Mouse (Mus musculus): ENCODE results near the gene Luc7l3. TPM values are rescaled to one million over a fixed set of nuclear protein-coding genes. Genes with fewer than 3 reads are reported as not detected.

Gene Luc7l3
- polyA plus RNA-seq, 1 experiment from 2014 or later: 123 TPM

DNA sequence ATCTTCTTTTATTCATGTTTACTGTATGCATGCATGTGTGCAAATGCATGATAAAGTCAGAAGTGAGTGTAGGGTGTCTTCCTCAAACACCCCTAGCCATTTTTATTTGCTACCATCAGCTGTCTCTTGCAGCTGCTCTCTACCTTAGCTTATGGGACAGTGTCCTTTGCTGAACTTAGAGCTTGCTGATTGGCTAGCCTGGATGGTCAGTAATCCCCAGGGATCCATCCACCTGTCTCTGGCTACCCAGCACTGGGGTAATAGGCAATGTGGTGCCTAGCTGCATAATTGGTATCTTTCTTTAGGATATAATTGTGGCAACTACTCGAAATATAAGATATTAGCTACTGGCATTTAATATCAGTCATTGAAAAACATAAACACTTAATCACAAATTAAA is 9.1 kb downstream of the Luc7l3 start:
- Histone ChIP-seq H3K4me3 (ENCODE audit: low read depth, low read length) (no peak overlapping the region), H3K9me3 (ENCODE audit: control insufficient read depth, low read length) (no peaks in the 10 kb centered on the region), H3K27ac (replicated peaks; ENCODE audit: low read depth, low read length) (no peak overlapping the region), H3K4me1 (ENCODE audit: control insufficient read depth, insufficient read depth, low read length) (no peaks in the 10 kb centered on the region), H3K4me2 (ENCODE audit: low read depth, severe bottlenecking) (no peak overlapping the region), H3K36me3 (ENCODE audit: control insufficient read depth, insufficient read depth, low read length) (no peaks in the 10 kb centered on the region), H3K27me3 (ENCODE audit: control insufficient read depth, insufficient read depth, low read length) (no peaks in the 10 kb centered on the region), H3K9ac (ENCODE audit: low read length) (no peak overlapping the region)
- WGBS: 93% methylated on average over 1 of the region's 1 CpGs
- ATAC-seq (ENCODE audit: insufficient number of reproducible peaks, low FRiP score, low TSS enrichment, low read depth) (no peak), DNase-seq (ENCODE audit: low spot score) (no peak)

DNA sequence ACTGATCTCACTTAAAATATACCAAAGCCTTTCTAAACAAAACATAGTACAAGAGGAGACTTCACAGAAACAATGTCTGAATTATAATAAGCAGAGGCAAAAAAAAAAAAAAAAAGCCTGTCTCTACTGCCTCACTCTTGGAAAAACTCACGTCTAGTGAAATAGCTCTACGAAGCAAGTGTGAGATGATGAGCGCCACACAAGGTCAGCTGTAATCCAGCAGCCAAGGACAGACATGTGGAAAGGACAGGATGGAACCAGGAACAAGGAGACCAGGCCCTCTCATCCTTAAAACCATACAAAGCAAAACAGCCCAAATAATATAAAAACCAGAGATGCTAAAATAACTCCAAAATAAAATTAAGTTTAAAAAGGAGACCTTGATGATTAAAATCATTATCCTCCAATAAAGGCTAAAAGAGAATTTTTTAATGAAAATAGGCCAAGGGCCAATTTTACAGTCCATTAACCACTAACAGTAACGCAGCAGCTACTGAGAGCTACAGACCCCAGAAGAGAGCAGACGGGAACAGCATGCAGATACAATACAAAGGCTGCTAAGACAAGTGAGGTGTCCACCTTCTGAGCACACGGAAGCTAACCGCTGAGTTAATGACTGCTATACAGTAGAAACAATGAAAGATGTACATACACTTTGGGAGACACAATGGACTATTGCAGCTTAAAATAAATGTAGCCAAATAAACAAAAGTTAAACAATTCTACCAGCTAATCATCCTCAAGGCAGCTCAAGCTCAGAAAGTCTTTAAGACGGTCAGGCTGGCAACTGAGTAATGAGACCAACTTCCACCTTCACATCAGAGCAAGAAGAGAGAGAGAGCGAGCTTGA is 26.6 kb downstream of the Luc7l3 start:
- H3K9me3 ChIP-seq (ENCODE audit: control insufficient read depth, low read length): no peaks in the 10 kb centered on the region
- ATAC-seq (ENCODE audit: insufficient number of reproducible peaks, low FRiP score, low TSS enrichment, low read depth) (no peak), DNase-seq (ENCODE audit: low spot score) (no peak)
- no peaks in the 10 kb centered on the region for H3K4me1 ChIP-seq (ENCODE audit: control insufficient read depth, insufficient read depth, low read length)
- H3K27ac ChIP-seq (replicated peaks; ENCODE audit: low read depth, low read length): no peak overlapping the region
- H3K9ac ChIP-seq (ENCODE audit: low read length): no peak overlapping the region
- H3K36me3 ChIP-seq (ENCODE audit: control insufficient read depth, insufficient read depth, low read length): peaks cover 30% of the 10 kb centered on the region; the same call in 1 of the 2 replicates
- no peaks in the 10 kb centered on the region for H3K27me3 ChIP-seq (ENCODE audit: control insufficient read depth, insufficient read depth, low read length)
- H3K4me3 ChIP-seq (ENCODE audit: low read depth, low read length): no peak overlapping the region
- 91% methylated on average over 9 of the region's 9 CpGs for WGBS
- no peak overlapping the region for H3K4me2 ChIP-seq (ENCODE audit: low read depth, severe bottlenecking)

DNA sequence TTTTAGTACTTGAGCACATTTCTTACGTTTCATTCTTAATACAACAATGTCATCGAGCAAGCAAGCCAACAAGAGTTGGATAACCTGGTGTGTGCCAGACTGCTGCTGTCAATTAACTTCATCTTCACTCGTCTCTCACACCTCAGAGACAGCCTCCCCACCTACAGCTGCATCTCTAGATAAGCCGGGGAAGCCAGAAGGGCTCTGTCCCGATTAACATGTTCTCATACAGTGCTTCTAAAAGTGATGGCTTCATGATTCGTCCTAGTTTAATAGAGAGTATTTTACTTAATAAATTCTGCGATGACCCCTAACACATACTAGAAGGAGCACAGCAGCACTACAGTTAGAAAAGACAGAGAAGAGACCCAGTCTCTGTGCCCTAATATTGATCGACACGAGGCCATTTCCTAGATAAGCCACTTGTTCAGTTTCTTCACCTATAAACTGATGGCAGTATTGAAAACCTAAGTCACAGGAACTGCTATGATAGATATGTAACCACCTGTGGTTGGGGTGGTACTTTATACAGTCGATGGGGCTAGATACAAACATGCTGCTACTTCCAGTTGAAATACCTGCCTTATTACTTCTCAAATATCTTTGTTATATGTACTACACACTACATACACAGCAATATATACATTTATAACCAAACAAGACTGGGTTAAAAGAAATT is 31.6 kb downstream of the Luc7l3 start:
- WGBS: 91% methylated on average over 10 of the region's 10 CpGs
- H3K4me3 ChIP-seq (ENCODE audit: low read depth, low read length): no peak overlapping the region
- DNase-seq (ENCODE audit: low spot score): no peak
- no peaks in the 10 kb centered on the region for H3K4me1 ChIP-seq (ENCODE audit: control insufficient read depth, insufficient read depth, low read length)
- no peak overlapping the region for H3K9ac ChIP-seq (ENCODE audit: low read length)
- H3K9me3 ChIP-seq (ENCODE audit: control insufficient read depth, low read length): no peaks in the 10 kb centered on the region
- H3K36me3 ChIP-seq (ENCODE audit: control insufficient read depth, insufficient read depth, low read length): peaks cover 26% of the 10 kb centered on the region; the same call in 1 of the 2 replicates
- no peak overlapping the region for H3K27ac ChIP-seq (replicated peaks; ENCODE audit: low read depth, low read length)
- no peak for ATAC-seq (ENCODE audit: insufficient number of reproducible peaks, low FRiP score, low TSS enrichment, low read depth)
- H3K4me2 ChIP-seq (ENCODE audit: low read depth, severe bottlenecking): no peak overlapping the region
- H3K27me3 ChIP-seq (ENCODE audit: control insufficient read depth, insufficient read depth, low read length): no peaks in the 10 kb centered on the region

DNA sequence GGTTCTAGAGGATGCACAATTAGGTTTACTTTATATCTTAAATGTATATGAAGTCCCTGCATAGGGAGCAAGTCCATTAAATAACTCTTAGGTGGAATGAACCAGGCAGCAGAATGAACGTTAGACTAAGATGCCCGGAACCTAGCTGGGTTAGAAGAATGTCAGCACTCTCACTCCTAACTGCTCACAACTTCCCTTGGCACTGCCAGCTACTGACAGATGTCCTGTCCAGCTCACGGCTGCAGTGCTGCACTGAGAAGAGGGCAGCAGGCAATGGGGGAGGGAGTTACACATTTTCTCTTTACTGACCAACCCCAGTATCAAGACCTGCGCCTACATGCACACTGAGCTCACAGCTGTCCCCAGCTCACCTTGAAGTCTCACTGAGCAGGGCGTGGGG is 34.7 kb downstream of the Luc7l3 start:
- H3K4me1 ChIP-seq (ENCODE audit: control insufficient read depth, insufficient read depth, low read length): no peaks in the 10 kb centered on the region
- H3K9me3 ChIP-seq (ENCODE audit: control insufficient read depth, low read length): no peaks in the 10 kb centered on the region
- DNase-seq (ENCODE audit: low spot score) (no peak), ATAC-seq (ENCODE audit: insufficient number of reproducible peaks, low FRiP score, low TSS enrichment, low read depth) (no peak)
- 93% methylated on average over 5 of the region's 5 CpGs for WGBS
- no peak overlapping the region for H3K4me3 ChIP-seq (ENCODE audit: low read depth, low read length)
- no peak overlapping the region for H3K4me2 ChIP-seq (ENCODE audit: low read depth, severe bottlenecking)
- H3K27me3 ChIP-seq (ENCODE audit: control insufficient read depth, insufficient read depth, low read length): no peaks in the 10 kb centered on the region
- H3K36me3 ChIP-seq (ENCODE audit: control insufficient read depth, insufficient read depth, low read length): peaks cover 18% of the 10 kb centered on the region; the same call in 1 of the 2 replicates
- H3K27ac ChIP-seq (replicated peaks; ENCODE audit: low read depth, low read length): no peak overlapping the region
- no peak overlapping the region for H3K9ac ChIP-seq (ENCODE audit: low read length)

DNA sequence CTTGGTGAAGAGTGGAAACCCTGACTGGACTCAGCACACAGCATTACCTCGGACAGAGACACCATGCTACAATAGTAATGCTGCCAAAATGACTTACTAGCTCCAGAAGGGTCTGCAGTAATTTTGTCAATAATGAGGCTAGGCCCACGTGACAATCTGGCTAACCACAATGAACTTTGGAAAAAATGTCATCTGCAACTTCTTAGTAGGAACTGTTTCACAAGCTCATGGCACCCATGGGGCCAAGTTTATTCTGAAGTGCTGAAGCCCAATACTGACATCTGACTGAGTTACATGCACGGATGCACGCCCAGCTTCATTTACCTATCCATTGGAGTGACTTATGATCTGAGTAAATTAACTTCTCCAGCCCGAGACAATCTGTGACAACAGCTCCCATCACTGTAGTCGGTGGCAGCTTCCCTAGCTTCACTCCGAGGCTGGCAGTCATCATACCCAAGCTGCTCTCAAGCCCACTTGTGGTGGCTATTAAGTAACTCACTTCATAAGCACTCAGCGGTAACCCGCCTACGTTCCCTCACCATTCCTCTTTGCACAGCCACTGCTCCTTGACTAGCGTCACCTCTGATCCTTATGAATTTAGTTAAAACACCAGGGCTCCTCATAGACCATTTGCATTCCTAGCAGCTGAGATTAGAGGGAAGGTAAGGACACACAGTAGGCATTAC is 35.8 kb downstream of the Luc7l3 start:
- no peak overlapping the region for H3K4me2 ChIP-seq (ENCODE audit: low read depth, severe bottlenecking)
- no peak overlapping the region for H3K9ac ChIP-seq (ENCODE audit: low read length)
- no peaks in the 10 kb centered on the region for H3K27me3 ChIP-seq (ENCODE audit: control insufficient read depth, insufficient read depth, low read length)
- ATAC-seq (ENCODE audit: insufficient number of reproducible peaks, low FRiP score, low TSS enrichment, low read depth) (no peak), DNase-seq (ENCODE audit: low spot score) (no peak)
- no peaks in the 10 kb centered on the region for H3K4me1 ChIP-seq (ENCODE audit: control insufficient read depth, insufficient read depth, low read length)
- WGBS: 93% methylated on average over 11 of the region's 11 CpGs
- no peaks in the 10 kb centered on the region for H3K9me3 ChIP-seq (ENCODE audit: control insufficient read depth, low read length)
- peaks cover 14% of the 10 kb centered on the region; the same call in 1 of the 2 replicates for H3K36me3 ChIP-seq (ENCODE audit: control insufficient read depth, insufficient read depth, low read length)
- H3K4me3 ChIP-seq (ENCODE audit: low read depth, low read length): no peak overlapping the region
- H3K27ac ChIP-seq (replicated peaks; ENCODE audit: low read depth, low read length): no peak overlapping the region

DNA sequence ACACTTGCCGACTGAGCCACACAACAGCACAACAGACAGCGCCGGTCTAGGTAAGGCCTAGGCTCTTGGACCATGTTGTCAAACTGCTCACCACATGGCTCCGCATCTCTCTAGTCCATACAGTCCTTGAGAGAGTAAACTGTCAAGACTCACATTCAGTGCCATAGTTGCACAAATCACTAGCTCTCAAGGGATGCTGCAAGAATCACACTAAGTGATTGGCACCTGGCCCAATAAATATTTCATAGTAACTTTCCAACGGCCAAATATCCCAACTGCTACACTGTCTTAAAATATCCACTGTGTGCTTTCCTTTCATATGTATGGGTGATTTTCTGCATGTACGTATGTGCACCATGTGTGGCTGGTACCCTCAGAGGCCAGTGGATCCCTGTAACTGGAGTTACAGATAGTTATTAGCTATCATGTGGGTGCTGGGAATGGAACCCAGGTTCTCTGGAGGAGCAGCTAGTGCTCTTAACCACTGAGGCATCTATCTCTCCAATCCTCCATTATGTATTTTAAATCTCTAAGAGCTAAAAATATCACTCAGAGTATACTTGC is 38.2 kb downstream of the Luc7l3 start:
- no peaks in the 10 kb centered on the region for H3K9me3 ChIP-seq (ENCODE audit: control insufficient read depth, low read length)
- H3K4me1 ChIP-seq (ENCODE audit: control insufficient read depth, insufficient read depth, low read length): 0 out of 2 replicates have a peak, but pooled peaks cover 2% of the 10 kb centered on the region
- ATAC-seq (ENCODE audit: insufficient number of reproducible peaks, low FRiP score, low TSS enrichment, low read depth) (no peak), DNase-seq (ENCODE audit: low spot score) (no peak)
- peaks cover 11% of the 10 kb centered on the region; the same call in 1 of the 2 replicates for H3K36me3 ChIP-seq (ENCODE audit: control insufficient read depth, insufficient read depth, low read length)
- H3K4me2 ChIP-seq (ENCODE audit: low read depth, severe bottlenecking): no peak overlapping the region
- no peak overlapping the region for H3K4me3 ChIP-seq (ENCODE audit: low read depth, low read length)
- H3K9ac ChIP-seq (ENCODE audit: low read length): no peak overlapping the region
- no peaks in the 10 kb centered on the region for H3K27me3 ChIP-seq (ENCODE audit: control insufficient read depth, insufficient read depth, low read length)
- H3K27ac ChIP-seq (replicated peaks; ENCODE audit: low read depth, low read length): no peak overlapping the region
- 94% methylated on average over 6 of the region's 6 CpGs for WGBS

DNA sequence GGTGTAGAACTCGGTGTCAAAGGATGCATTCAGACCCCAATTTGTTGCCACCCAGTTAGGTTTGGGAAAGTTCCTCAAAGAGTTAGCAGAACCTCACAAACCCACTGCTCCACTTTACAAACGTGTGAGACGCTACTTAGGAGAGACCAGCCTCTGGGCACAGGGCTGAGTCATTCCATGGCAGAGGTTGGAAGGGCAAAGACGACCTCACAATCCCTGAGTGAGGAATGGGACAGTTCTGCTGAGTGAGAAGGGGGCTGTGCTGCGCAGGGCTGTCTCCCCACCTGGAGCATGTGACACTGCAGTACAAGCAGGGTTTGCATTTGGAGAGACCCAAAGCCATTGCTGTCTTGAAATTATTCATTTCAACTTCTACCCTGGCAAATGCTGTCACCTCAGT is 39.5 kb downstream of the Luc7l3 start:
- 71% methylated on average over 5 of the region's 5 CpGs for WGBS
- no peak overlapping the region for H3K27ac ChIP-seq (replicated peaks; ENCODE audit: low read depth, low read length)
- H3K4me2 ChIP-seq (ENCODE audit: low read depth, severe bottlenecking): no peak overlapping the region
- no peaks in the 10 kb centered on the region for H3K9me3 ChIP-seq (ENCODE audit: control insufficient read depth, low read length)
- H3K4me3 ChIP-seq (ENCODE audit: low read depth, low read length): no peak overlapping the region
- peaks cover 6% of the 10 kb centered on the region; the same call in 1 of the 2 replicates for H3K36me3 ChIP-seq (ENCODE audit: control insufficient read depth, insufficient read depth, low read length)
- H3K27me3 ChIP-seq (ENCODE audit: control insufficient read depth, insufficient read depth, low read length): no peaks in the 10 kb centered on the region
- 0 out of 2 replicates have a peak, but pooled peaks cover 2% of the 10 kb centered on the region for H3K4me1 ChIP-seq (ENCODE audit: control insufficient read depth, insufficient read depth, low read length)
- ATAC-seq (ENCODE audit: insufficient number of reproducible peaks, low FRiP score, low TSS enrichment, low read depth): no peak
- DNase-seq (ENCODE audit: low spot score): no peak
- no peak overlapping the region for H3K9ac ChIP-seq (ENCODE audit: low read length)
